Mouse (Mus musculus) urinary bladder, postnatal 14 days (tissue): Measurements from ENCODE around the gene Tmem145.
A peak's percentile ranks its signal among the peaks of the same experiment; 100 is the strongest.
"Not testable (repeated sequence)": the region's sequence is repeated elsewhere in the genome, so short reads cannot be mapped to it uniquely, and the experiment has no call there.

Experiments
- DNase-seq: peaks from one replicate; pipeline ENCODE4 v3.0.0; 2021; ENCODE audit warnings: low spot score

Gene Tmem145

DNA sequence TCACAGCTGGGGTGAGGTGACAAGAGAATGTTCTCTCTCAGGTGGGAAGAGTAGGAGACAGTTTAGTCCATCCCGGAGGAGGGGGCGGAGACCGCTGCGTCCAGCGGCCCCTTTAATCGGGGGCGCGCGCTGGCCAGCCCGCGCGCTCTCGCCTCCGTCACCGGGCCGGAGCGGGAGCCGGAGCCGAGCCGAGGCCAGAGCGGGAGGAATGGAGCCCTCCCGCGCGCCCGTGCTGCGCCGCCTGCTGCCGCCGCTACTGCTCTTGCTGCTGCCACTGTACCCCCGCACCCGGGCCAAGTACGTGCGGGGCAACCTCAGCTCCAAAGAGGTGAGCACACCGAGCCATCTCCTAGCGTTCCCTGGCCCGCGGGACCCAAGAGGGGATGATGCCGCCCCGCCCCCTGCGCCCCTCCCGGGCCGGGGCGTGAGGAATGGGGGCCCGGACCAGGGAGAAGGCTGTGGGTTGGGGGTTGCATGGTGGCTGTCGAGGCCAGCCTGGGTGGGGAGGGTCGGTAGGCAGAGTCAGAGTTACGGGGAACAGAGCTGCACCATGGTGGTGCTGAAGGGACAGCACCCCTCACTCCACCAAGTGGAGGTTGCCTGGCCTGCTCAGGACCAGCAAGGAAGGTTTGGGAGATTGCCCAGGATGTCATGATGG lies at the start of gene Tmem145:
Gene Tmem145 (plus strand): TSS at position 151 of the 658 bp plus-strand sequence.
- no peak for DNase-seq

DNA sequence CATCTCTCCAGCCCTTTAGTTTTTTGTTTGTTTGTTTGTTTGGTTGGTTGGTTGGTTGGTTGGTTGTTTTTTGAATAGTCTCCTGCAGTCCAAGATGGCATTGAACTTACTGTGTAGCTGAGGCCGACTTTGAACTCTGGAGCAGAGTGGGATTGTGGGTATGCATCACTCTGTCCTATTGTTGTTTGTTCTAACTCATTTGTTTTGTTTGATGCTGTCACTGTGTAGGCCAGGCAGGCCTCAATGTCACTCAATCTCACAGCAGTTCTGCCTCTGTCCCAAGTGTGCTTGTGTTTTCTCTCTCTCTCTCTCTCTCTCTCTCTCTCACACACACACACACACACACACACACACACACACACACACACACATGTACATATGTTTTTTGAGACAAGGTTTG lies 44.0 kb upstream of the Tmem145 start:
- no peak for DNase-seq

DNA sequence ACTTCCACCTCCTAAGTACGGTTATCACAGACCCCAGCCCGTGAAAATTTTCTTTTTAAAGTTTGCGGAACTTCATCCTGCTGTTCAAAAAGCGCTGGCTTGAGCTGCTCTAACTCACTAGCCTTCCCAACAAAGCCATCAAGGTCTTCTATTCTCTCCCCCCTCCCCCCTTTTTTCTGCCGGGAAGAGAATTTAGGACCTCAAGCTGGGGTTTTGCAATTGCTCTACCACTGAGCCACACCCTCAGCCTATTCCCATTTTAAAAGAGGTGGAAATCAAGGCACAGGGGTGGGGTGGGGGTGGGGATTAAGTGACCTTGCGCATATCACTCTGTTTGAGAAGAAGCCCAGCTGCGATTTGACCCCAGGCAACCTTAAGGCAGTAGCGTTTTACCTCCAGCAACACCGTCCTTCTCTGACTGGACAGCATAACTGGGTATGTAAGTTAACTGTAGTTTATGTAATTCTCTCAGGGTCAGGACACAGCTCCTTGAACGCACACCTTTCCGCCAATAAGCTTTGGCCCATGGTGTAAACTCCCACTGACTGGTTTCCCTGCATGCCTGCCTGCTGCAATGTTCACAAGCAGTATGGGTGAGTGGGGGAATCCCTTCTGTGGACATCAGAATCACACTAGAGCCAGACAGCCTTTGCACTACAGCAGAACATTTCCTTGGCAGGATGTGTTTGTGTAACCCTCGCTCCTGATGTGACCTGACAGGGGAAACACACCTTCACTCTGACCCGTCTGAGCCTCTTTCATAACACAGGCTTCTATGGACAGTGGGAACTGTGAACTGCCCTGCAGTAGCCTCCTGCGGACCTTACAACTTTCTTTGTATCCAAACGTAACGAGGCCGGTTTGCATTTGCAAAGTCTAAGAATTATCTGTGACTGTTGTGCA lies 41.7 kb upstream of the Tmem145 start:
- no peak for DNase-seq

DNA sequence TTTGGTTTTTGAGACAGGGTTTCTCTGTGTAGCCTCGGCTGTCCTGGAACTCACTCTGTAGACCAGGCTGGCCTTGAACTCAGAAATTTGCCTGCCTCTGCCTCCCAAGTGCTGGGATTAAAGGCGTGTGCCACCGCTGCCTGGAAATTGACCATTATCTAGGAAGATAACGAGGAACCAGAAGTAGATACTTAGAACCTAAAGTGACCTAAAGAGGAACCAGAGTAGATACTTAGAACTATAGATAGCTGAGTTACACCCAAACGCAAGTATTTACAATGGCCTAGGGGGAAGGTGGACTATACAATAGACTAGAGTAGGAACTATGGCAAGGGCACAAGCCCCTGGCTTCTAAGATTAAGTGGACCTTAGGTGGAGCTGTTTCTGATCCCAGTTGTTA lies 40.2 kb upstream of the Tmem145 start:
- not testable (repeated sequence) for DNase-seq

DNA sequence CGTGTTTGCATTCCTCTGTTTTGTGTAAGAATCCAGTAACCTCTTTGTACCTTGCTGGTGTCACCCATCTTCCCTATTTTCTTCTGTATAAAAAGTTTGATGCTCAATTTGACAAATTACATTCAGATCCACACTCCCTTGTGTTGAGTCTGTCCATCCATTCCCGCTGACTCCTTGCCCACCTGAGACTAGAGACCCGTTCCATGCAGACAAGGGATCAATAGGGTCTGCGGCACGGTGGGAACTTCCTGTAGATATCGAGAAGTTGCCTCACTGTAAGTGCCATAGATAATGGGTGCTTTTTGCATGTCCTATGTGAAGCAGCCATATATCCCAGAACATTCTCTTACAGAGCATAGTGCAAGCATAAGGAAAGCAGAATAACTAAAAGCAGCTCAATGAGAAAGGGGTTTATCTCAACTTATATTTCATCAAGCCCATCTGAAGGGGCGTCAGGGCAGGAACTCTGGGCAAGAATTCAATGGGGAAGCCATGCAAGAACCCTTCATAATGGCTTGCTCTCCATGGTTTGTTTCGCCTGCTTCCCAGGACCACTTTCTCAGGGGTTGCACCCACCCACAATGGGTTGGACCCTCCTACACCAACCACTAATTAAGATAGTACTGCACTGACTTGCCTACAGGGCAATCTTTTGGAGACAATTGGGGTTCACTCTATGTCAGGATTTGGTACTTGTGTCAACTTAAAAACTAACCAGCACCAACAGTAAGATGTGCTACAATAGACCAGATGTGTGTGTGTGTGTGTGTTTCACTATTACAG lies 39.5 kb upstream of the Tmem145 start:
- DNase-seq = no peak

DNA sequence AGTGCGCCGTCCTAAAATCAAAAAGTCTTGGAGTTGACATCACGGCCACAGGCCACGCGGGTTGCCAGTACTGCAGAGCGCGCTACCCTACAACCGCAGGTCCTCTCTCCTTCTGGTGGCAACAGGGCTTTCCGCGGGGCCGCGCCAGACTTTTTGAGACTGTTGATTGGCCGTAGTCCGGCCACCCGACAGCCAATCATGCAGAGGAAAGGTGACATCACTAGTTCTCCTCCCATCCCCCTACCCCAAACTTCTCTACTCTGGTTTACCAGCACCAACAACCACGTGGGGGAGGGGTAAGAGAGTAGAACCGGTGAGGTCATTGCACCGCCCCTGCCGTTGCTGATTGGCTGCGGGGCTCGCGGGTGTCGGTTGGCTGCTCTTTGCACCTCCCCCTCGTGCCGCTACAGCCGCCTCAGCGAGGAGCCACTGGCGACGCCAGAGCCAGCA lies 38.6 kb upstream of the Tmem145 start, which contains the start of gene Cic:
Gene Cic (plus strand): TSS at position 404 of the 450 bp plus-strand sequence.
- peak; percentile 99 for DNase-seq

DNA sequence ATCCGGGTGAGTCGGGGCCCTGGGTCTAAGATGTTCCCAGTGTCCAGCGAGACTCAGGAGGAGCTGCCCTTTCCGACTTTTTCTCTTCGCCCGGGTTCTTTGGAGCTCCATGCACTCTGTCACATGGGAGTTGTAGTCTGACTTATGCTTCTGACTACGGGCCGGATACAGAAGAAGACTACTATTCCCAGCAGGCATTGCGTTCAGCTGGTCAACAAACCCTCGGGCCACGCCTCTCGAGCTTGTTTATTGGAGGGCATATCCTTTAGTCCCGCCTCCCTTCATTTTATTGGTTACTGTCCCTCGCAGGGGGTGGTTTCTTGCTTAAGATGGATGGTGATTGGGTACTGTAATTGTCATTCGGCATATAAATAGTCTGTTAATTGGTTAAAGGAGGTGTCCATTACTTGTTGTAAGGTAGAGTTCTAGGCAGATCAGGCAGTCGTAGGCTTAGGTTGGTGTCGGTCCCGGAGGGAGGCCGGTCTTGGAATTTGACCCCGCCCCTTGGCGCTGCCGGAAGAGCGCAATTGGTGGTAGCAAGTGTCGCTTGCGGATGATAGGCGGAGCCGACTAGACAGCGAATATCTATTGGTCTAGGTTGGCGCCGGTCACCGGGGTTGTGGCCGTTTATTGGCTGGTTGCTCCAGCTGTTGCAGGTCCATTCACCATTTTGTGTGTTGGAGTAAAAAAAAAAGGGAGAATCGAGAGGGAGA lies 38.0 kb upstream of the Tmem145 start:
- DNase-seq = peak; percentile 99

DNA sequence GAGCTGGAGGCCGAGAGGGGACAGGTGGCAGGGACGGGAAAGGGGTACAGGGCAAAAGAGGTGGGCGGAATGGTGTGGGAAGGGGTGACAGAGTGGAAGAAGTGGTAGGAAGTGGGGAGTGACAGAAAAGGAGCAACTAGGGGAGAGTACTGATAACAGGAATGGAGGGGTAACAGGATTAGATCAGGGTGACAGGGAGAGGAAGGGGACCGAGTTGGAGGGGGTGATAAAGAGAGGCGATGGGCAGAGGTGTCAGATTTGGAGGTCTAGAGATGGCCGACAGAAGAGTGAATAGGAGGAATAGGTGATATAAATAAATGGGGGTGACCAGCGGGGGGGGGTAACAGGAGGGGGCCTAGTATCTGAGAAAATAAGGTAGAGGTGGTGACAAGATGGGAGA lies 37.3 kb upstream of the Tmem145 start:
- DNase-seq = no peak

DNA sequence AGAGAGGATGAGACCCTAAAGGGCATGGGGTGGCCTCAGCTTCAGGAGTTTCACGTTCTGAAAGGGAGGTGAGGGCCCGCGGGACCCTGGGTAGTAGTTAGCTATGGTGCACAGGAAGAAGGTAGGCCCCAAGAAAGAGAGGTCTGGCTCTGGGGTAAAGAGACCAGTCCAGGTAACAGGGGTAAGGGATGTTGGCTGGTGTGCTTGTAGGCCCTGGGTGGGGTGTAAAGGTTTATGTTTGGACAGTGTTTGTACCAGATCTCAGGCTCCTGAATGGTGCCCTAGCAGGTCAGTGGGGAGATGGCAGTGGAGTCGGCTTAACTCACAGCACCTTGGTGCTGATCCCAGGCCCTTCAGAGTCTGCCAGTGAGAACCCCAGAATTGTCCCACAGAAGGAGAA lies 36.9 kb upstream of the Tmem145 start:
- DNase-seq = no peak

DNA sequence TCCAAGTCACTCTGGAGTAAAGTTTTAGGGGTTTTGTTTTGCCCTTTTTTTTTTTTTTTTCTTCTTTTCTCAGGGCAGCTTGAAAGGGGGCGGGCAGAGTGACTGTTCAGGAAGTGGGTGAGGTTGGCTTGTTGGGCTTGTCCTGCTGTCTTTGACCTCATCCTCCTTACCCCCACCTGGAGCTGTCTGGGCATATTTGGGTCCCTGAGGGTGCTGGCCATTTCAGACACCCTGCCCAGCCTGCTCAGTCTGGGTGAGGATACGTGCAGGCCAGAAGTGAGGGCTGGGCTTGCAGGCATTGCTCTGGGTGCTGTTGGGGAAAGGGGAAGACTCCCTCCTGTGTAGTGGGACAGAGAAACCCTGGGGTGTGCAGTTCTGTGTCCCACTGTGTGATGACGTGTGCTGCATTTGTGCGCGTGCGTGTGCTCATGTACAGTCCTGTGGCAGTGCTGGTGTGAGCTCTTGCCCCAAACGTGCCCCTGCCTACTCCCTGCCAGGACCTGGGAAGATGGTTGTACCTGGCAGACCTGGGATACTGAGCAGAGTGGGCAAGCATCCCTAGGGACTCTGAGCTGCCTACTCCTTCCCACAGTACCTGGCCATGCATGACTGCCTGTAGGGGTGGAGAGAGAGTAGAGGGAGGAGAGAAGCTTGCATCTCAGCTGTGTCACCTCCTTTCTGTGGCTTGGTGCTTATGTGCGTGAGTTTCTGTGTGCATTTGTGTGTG lies 36.2 kb upstream of the Tmem145 start:
- peak; percentile 37 for DNase-seq

DNA sequence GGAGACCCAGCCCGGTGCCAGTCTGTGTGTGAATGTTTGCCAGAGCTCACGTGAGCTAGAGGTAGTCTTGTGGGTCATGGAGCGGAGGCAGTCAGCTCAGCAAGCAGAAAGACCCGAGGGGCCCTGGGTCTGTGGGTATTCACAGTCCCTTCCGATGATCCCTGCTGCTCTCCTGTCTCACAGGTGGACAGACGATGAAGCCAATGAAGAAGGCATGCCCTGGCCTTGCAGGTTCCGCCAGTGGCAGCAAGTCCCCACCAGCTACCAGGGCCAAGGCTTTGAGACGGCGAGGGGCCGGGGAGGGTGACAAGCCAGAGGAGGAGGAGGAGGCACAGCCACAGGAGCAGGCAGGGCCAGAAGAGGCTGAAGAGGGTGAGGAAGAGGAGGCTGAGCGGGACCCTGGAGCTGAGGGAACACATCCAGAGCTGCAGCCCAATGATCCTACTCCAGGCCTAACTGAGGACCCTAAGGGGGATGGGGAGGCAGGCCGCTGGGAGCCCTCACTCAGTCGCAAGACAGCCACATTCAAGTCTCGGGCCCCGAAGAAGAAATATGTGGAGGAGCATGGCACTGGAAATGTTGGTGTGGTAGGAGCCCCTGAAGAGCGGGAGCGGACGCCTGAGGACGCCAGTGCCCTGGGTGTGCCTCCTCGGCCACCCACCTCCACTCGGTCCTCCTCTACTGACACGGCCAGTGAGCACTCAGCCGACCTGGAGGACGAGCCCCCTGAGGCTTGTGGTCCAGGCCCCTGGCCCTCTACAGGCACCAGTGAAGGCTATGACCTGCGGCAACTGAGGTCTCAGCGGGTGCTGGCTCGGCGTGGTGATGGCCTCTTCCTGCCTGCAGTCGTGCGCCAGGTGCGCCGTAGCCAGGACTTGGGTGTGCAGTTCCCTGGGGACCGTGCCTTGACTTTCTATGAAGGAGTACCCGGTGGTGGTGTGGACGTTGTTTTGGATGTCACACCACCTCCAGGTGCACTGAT lies 35.0 kb upstream of the Tmem145 start:
- DNase-seq = peak; percentile 3

DNA sequence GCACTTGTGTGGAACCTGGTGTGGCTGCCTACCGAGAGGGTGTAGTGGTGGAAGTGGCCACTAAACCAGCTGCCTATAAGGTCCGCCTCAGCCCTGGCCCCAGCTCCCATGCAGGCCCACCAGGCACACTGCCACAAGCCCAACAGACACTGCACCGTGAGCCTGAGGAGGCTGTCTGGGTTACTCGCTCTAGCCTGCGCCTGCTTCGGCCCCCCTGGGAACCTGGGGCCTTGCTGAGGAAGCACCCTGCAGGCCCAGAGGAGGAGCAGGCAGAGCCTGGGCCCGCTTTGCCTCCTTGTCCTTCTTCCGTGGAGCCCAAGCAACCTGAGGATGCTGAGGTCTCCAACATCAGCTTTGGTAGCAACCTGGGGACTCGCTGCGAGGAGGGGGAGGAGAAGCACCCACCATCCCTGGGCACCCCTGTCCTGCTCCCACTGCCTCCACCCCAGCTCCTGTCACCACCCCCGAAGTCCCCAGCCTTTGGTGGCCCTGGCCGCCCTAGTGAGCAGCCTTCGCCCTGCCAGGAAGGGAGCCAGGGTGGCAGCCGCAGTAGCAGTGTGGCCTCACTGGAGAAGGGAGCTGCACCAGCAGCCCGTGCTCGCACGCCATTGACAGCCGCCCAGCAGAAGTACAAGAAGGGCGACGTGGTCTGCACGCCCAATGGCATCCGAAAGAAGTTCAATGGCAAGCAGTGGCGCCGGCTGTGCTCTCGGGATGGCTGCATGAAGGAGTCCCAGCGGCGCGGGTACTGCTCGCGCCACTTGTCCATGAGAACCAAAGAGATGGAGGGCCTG lies 34.1 kb upstream of the Tmem145 start:
- no peak for DNase-seq

DNA sequence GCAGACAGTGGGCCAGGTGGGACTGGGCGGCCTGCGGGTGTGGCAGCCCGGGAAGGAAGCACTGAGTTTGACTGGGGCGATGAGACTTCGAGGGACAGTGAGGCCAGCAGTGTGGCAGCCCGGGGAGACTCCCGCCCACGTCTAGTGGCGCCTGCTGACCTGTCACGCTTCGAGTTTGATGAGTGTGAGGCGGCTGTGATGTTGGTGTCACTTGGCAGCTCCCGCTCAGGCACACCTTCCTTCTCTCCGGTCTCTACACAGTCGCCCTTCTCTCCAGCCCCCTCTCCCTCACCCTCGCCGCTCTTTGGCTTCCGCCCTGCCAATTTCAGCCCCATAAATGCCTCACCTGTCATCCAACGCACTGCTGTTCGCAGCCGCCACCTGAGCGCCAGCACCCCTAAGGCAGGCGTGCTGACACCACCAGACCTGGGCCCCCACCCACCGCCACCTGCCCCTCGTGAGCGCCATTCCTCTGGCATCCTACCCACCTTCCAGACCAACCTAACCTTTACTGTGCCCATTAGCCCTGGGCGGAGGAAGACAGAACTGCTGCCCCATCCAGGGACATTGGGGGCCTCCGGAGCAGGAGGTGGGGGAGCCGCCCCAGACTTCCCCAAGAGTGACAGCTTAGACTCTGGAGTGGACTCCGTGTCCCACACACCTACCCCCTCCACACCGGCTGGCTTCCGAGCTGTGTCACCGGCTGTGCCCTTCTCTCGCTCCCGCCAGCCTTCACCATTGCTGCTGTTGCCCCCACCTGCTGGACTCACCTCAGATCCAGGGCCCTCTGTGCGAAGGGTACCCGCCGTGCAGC lies 33.3 kb upstream of the Tmem145 start:
- no peak for DNase-seq

DNA sequence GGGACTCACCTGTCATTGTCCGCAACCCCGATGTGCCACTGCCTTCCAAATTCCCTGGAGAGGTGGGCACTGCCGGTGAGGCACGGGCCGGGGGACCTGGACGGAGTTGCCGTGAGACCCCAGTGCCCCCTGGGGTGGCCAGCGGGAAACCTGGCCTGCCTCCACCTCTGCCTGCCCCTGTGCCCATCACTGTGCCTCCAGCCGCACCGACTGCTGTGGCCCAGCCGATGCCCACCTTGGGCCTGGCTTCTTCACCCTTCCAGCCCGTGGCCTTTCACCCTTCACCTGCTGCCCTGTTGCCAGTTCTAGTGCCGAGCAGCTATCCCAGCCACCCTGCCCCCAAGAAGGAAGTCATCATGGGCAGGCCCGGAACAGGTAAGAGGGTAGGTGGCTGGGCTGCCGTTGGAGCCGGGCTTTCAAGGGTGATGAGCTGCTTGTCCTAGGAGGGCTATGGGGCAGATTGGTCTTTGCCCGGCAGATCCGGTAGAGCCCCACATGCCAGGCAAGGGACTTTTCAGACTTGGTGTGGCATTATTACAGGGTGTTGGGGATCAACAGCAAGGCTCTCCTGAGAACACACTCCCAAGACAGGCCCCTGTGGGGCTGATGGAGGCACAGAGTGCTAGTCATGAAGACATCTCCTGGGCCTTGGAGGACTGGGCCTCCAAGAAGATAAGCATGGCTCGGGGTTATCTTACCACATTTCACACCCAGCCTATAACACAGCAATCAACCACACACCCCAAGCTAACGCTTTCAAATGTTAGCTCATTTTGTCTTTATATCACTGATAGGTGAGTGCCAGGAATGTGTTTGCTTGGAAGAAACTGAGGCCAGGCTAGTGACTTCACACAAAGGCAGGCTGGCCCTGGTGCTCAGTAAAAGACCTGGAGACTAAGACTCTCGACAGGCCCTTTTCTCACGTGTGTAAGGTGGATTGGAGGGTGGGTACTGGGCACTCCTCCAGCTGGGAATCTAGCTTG lies 32.4 kb upstream of the Tmem145 start:
- peak; percentile 6 for DNase-seq

DNA sequence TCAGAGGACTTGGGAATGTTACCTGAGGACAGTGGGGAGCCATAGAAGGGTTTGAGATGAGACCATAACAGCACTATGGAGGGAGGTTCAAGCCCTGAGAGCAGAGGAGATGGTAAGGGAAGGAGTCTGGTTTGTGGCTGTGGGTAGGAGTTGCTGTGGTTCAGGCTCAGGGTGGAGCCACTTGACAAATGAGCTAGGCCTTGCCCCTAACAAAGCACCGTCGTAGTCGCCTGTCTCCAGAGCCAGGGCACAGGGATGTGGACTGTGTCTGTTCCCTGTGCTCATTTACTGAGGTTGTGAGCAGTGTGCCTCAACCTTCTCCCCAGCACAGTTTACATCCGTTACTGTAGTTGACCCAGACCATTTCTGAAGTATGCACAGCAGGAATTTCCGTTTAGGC lies 31.3 kb upstream of the Tmem145 start:
- DNase-seq = peak; percentile 15

DNA sequence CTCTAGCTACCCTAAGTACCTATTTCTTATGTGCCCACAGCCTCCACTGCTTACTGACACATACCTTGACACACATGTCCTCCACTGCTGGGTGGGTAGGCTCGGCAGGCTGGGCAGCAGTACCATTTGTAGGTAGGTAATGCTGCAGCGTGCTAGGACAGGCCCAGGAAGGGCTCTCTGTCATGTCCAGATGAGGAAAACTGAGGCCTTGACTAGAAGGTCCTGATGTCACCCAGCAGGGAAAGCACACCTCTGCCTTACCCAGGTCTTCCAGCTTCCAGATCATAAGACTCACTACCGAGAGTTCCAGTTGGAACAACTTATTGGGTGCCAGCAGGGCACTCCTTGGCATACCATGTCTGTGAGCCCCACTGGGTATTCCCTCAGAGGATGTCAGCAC lies 30.9 kb upstream of the Tmem145 start:
- DNase-seq = peak; percentile 25
